Mouse (Mus musculus) heart, embryonic 14.5 days (tissue): ENCODE results near the gene Cfap221. TPM values are rescaled to one million over a fixed set of nuclear protein-coding genes. Genes with fewer than 3 reads are reported as not detected.

Experiments
- ATAC-seq: fragments of 200-750 bp; cut with Nextera tagmentation; 2 replicates; pipeline ENCODE4 v1.8.0; 2017; ENCODE audit warnings: low read depth, moderate TSS enrichment; ENCODE audit not compliant: insufficient number of reproducible peaks, insufficient read depth, low FRiP score
- H3K27ac ChIP-seq, 2 experiments: fragments of 200-500 bp in 1 of 2; fragments of 300-500 bp in 1 of 2; sonication (generic) in 1 of 2; replicated peaks in 1 of 2; 2 replicates each; pipeline ENCODE4 v1.5.1; 2012 to 2014; ENCODE audit warnings: low read depth in 2 of 2, low read length in 2 of 2, control low read depth in 1 of 2, mild to moderate bottlenecking in 1 of 2, mixed read lengths in 1 of 2; ENCODE audit not compliant: control insufficient read depth in 1 of 2, insufficient read depth in 1 of 2
- H3K27me3 ChIP-seq: fragments of 300-500 bp; sonication (generic); 2 replicates; pipeline ENCODE4 v1.6.1; 2014; ENCODE audit warnings: mild to moderate bottlenecking, low read length, control low read depth; ENCODE audit not compliant: control insufficient read depth, insufficient read depth
- H3K36me3 ChIP-seq: fragments of 300-500 bp; sonication (generic); 2 replicates; pipeline ENCODE4 v1.6.1; 2014; ENCODE audit warnings: mild to moderate bottlenecking, control low read depth, low read length, mixed read lengths; ENCODE audit not compliant: control insufficient read depth, insufficient read depth
- H3K4me1 ChIP-seq, 2 experiments: fragments of 200-500 bp in 1 of 2; fragments of 300-500 bp in 1 of 2; sonication (generic) in 1 of 2; 2 replicates each; pipeline ENCODE4 v1.6.1; 2012 to 2014; ENCODE audit warnings: low read length in 2 of 2, control low read depth in 1 of 2, mixed read lengths in 1 of 2; ENCODE audit not compliant: control insufficient read depth in 2 of 2, insufficient read depth in 2 of 2
- H3K4me2 ChIP-seq: fragments of 300-500 bp; sonication (generic); 2 replicates; pipeline ENCODE4 v1.6.1; 2014; ENCODE audit warnings: mild to moderate bottlenecking, low read length
- H3K4me3 ChIP-seq, 2 experiments: fragments of 200-500 bp in 1 of 2; fragments of 300-500 bp in 1 of 2; sonication (generic) in 1 of 2; 2 replicates each; pipeline ENCODE4 v1.5.1; 2012 to 2014; ENCODE audit warnings: low read length in 2 of 2, mild to moderate bottlenecking in 2 of 2, control low read depth in 1 of 2, low read depth in 1 of 2, moderate library complexity in 1 of 2; ENCODE audit not compliant: control insufficient read depth in 1 of 2, insufficient read depth in 1 of 2
- H3K9ac ChIP-seq: fragments of 300-500 bp; sonication (generic); 2 replicates; pipeline ENCODE4 v1.6.1; 2014; ENCODE audit warnings: mild to moderate bottlenecking, low read length
- H3K9me3 ChIP-seq: fragments of 300-500 bp; sonication (generic); 2 replicates; pipeline ENCODE4 v1.6.1; 2016; ENCODE audit warnings: low read length, control low read depth; ENCODE audit not compliant: control insufficient read depth
- WGBS: fragments of 180-500 bp; shearing (Covaris S2); extraction: QIAGEN DNeasy Blood & Tissue Kit; methylation state at CpG from one replicate; pipeline ENCODE4 v1.1.7; 2014; 5-methylcytosine and 5-hydroxymethylcytosine counted together
- polyA plus RNA-seq: library from polyadenylated mRNA; unstranded; fragments of >200 nt; fragmentation: Nextera tagmentation; extraction: Ambion mirVana; gene quantifications from 2 replicates; pipeline ENCODE4 v1.2.1, GENCODE M21; 2014

Gene Cfap221
- polyA plus RNA-seq, 1 experiment from 2014 or later, result not detected

GRCm38 (mm10) chr1:119899195-119900123 is 97.6 kb downstream of the Cfap221 start:
- Histone ChIP-seq H3K4me2 (no peak overlapping the region), H3K4me3 (no peak overlapping the region), H3K36me3 (no peaks in the 10 kb centered on the region), H3K9me3 (no peaks in the 10 kb centered on the region), H3K4me1 (peaks cover 8 to 12% of the 10 kb centered on the region in 2 experiments), H3K27me3 (no peaks in the 10 kb centered on the region), H3K9ac (no peak overlapping the region), H3K27ac (no peak overlapping the region)
- no peak for ATAC-seq
- 74% methylated on average over 11 of the region's 11 CpGs for WGBS

- Histone ChIP-seq H3K27me3 (no peaks in the 10 kb centered on the region), H3K36me3 (no peaks in the 10 kb centered on the region), H3K9ac (no peak overlapping the region), H3K4me1 (no peaks in the 10 kb centered on the region), H3K9me3 (no peaks in the 10 kb centered on the region), H3K4me3 (no peak overlapping the region), H3K4me2 (no peak overlapping the region), H3K27ac (no peak overlapping the region)
- 36% methylated on average over 6 of the region's 6 CpGs for WGBS
- ATAC-seq, result no peak; the same call in 1 of the 2 replicates
These were observed 102.1 kb downstream of the Cfap221 start for GRCm38 (mm10) chr1:119894936-119895335.

- H3K27ac ChIP-seq, result no peak overlapping the region
- no peak for ATAC-seq
These were observed 103.4 kb downstream of the Cfap221 start for GRCm38 (mm10) chr1:119893600-119893999.

GRCm38 (mm10) chr1:119892933-119893332 is 104.1 kb downstream of the Cfap221 start:
- ATAC-seq, result no peak
- Histone ChIP-seq H3K4me1 (no peaks in the 10 kb centered on the region), H3K4me2 (no peak overlapping the region), H3K27ac (no peak overlapping the region), H3K27me3 (no peaks in the 10 kb centered on the region), H3K9me3 (no peaks in the 10 kb centered on the region), H3K36me3 (no peaks in the 10 kb centered on the region), H3K4me3 (no peak overlapping the region), H3K9ac (no peak overlapping the region)
- 70% methylated on average over 6 of the region's 6 CpGs for WGBS

More at GRCm38 (mm10) chr1:119893600-119893999, 103.4 kb downstream of the Cfap221 start:
- Histone ChIP-seq H3K4me3 (no peak overlapping the region), H3K4me1 (no peaks in the 10 kb centered on the region), H3K36me3 (no peaks in the 10 kb centered on the region), H3K9ac (no peak overlapping the region), H3K27me3 (no peaks in the 10 kb centered on the region), H3K9me3 (no peaks in the 10 kb centered on the region), H3K4me2 (no peak overlapping the region)
- WGBS, result 81% methylated on average over 3 of the region's 3 CpGs

- no peak for ATAC-seq
- Histone ChIP-seq H3K4me1 (no peaks in the 10 kb centered on the region; a peak in 1 of 4 replicates), H3K27ac (no peak overlapping the region), H3K27me3 (no peaks in the 10 kb centered on the region), H3K9me3 (no peaks in the 10 kb centered on the region), H3K9ac (no peak overlapping the region), H3K4me3 (no peak overlapping the region), H3K4me2 (no peak overlapping the region), H3K36me3 (no peaks in the 10 kb centered on the region)
- 63% methylated on average over 4 of the region's 4 CpGs for WGBS
These were observed 105.2 kb downstream of the Cfap221 start for GRCm38 (mm10) chr1:119891865-119892264.

GRCm38 (mm10) chr1:119891149-119891548 is 105.9 kb downstream of the Cfap221 start:
- no peak for ATAC-seq

GRCm38 (mm10) chr1:119889347-119889746 is 107.7 kb downstream of the Cfap221 start:
- no peak for ATAC-seq
- Histone ChIP-seq H3K4me1 (peaks cover 4 to 8% of the 10 kb centered on the region in 2 experiments), H3K27me3 (no peaks in the 10 kb centered on the region), H3K9me3 (no peaks in the 10 kb centered on the region), H3K9ac (no peak overlapping the region), H3K36me3 (no peaks in the 10 kb centered on the region), H3K4me2 (peak overlapping the region; percentile 27; the same call in 1 of the 2 replicates), H3K27ac (no peak overlapping the region), H3K4me3 (no peak overlapping the region)
- 48% methylated on average over 16 of the region's 16 CpGs for WGBS

More at GRCm38 (mm10) chr1:119891149-119891548, 105.9 kb downstream of the Cfap221 start:
- Histone ChIP-seq H3K4me1 (peaks cover 4 to 7% of the 10 kb centered on the region in 2 experiments), H3K9me3 (no peaks in the 10 kb centered on the region), H3K36me3 (no peaks in the 10 kb centered on the region), H3K9ac (no peak overlapping the region), H3K27ac (no peak overlapping the region), H3K27me3 (no peaks in the 10 kb centered on the region), H3K4me3 (no peak overlapping the region), H3K4me2 (no peak overlapping the region)
- WGBS, result 51% methylated on average over 9 of the region's 9 CpGs
